Mouse (Mus musculus): ENCODE results near the gene Hexim2.

Gene Hexim2

DNA sequence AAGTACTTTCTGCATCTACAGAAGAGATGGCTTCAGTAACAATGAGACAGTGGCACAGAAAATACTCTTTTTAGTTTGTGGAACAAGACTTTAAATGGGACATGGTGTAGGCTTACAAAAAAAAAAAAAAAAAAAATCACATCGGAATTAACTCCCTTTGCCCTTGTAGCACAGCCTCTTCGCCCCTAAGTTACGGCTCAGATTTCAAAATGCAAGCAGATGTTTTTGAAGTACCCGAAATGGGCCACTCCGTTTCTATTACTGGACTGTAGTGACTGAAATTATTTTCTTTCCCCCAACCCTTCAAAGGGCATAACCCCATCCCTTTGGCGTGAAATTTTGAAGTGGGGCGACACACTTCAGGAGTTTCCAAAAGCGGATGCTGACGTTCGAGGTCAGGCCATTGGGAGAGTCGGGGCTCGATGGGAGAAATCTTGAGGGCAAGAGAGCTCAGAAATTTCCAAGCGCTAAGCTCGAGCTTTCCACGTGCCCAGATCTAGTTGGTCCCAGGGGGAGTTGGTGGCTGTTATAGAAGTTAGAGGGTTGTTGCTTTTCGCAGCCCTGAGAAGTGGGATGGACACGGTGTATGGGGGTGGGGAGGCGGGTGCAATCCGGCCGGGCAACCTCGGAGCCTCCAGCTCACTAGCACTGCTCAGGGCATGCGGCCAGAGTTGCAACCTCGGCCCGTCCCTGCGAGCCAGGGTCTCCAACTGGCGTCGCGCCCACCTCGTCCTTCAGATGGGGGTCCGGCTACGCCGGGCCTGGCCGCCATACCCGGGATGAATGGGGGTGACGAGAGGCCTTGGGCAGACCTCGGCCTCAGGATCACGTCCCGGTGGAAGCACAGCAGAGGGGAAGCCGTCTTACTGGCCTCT lies at the start of gene Hexim2:
Hexim2 (plus strand) TSS at position 729 of the 875 bp plus-strand sequence.
- DNase-seq = peak; percentile 74

DNA sequence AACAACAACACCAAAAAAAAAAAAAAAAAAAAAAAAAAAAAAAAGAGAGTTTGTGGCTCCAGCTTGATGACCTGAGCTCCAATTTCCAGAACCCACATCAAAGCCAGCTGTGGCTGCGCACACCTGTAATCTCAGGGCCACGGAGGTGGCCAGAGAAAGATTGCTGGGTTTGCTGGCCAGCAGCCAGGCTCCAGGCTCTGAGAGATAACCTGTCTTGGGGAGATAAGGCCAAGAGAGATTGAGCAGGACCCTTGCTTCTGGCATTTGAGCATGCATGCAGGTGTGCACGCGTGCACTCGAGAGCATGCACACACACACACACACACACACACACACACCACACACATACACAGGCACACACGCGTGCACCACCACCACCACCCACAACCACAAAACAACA lies 38.9 kb upstream of the Hexim2 start:
- no peak for DNase-seq

DNA sequence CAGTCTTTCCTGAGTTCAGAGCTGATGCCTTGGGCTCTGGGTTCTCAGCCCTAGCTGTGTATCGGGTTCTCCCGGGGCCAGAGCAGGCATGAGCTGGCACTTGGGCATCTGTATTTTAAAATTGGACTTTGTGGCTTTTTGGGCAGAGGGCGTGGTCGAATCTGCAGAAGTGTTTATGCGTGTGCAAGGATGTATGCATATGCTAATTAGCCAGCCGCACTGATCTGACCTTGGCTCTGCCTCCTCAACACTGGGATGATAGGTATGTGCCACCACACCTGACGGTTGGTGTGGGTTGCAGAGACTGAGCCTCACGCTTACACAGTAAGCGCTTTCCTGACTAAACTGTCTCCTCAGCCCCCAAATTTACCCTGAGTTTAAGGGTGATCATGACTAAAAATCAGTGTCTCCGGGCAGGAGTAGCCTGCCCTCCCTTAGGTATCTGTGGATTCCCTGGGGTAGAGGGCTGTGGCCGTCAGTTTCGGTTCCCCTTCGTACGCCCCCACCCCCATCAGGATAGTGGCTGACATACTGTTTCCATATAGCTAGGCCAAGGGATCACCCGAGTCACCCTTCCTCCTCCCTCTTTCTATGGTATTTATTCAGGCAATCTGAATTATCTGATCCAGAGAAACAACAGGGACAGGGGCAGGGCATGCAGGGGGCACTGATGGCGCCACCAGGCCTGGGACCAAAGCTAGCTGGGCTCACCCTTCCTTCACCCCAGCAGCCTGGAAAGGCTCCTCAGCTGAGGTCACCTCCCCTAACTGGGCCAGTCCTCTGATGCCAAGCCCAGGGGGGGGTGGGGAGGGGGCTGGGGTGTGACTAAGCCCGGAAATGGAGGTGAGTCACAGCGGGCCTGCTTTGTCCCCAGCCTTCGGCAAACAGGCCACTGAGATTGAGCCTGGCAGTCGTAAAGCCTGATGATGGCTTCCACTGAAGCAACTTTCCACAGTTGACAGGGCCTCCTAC lies 38.1 kb upstream of the Hexim2 start:
- DNase-seq = no peak

DNA sequence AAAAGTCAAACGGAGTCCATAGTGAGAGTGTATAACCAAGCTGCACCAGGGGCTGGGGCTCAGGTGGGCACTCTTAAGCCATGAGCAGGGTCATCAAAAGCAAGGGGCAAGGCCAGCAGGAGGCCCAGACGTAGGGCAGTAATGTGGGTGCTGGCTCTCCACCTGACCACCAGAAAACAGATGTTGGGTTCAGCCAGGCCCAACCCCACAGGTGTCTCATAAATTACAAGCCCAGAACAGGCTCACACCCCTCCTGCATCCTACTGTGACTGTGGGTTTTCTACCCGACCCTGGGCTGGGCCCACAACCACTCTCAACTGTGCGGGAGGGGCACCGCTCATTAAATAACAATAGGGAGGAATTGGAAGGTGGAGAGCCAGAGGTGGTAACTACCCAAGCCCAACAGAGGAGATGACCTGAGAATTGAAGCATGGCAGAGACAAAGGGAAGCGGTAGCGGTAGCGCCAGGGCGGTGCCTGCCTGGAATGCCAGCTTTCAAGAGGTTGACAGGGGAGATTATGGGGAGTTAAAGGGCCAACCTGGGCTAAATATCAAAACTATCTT lies 37.0 kb upstream of the Hexim2 start:
- no peak for DNase-seq

DNA sequence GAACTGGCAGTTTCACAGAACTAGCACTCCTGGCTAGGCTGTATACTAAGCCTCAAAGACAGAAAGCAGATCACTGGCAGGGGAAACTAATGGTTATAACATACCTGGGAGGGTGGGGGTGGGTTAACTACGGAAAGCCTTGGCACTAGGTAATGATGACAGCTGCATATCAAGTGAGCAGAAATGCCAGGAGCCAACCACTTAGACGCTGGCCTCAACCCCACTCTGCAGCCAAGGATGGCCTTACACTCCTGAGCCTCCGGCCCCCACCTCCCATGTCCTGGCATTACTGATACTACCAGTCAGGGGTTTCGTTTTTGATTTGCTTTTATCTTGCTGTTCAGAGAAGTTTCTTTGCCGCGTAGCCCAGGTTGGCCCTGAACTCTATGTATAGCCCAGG lies 36.4 kb upstream of the Hexim2 start:
- no peak for DNase-seq

DNA sequence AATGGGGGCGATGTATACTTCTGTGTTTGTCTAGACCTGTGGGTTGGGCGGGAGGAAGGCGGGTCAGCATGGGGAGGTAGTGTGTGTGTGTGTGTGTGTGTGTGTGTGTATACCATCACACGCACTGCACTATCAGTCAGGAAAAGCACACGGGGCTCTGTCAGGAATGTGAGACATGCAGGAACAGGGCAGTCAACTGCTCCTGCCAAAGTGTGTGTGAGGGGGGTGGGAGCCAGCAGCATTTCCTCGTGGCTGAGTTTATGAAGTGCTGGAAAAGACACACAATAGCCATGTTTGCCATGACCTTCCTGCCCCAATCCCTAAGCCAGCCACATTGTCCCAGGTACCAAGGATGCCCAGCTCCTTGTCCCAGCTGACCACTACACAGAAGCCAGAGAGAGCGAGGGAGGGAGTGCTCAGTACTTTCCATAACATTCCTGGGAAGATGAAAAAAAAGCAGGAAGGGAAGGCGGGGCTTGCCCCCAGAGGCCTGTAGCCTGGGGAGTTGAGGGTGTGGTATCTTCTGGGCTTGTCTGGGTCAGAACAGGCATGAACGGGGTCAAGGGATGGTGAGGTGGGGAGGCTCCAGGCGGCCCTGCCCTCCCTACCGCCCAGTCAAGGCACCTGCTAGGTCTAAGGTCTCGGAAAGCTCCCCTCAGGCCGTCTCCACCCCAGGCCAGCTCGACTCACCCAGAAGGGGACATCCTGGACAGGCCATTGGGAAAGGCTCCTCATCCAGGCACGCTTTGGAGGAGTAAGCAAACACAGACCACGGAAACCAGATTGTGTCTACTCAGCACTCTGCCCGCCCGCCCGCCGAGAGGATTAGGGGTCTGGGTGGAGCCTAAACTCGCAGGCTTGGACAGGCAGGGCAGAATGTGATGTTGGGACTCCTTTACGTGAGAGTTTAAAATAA lies 35.0 kb upstream of the Hexim2 start:
- peak; percentile 39 for DNase-seq

DNA sequence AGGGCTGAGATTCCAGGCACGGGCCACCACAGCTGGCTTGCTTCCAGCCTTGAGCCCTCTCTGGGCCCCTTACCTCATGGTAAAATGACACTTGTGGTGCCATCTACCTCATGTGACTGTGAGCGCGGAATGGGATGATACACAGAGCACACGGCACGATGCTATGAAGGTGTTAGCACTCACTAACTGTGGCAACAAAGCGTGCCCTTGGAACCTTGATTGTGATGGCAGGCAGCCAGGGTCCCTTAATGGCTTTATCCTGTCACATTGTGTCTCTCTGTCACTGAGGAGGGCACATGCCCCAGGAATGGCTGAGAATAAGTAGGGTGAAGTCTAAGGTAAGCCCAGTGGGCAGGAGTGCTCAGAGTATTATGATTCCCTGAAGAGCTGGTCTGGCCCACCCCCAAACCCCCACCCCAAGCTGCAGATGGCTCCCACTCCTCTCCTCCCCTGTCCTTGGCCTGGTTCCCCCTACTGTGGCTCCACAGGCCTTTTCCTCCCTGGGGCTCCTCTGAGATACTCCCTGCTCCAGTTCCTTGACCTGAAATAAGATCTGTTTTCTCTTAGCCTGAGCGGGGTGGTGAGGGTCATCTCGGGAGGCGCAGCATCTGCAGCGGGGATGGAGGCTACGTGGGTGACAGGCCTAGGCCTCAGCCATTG lies 33.6 kb upstream of the Hexim2 start:
- no peak for DNase-seq

DNA sequence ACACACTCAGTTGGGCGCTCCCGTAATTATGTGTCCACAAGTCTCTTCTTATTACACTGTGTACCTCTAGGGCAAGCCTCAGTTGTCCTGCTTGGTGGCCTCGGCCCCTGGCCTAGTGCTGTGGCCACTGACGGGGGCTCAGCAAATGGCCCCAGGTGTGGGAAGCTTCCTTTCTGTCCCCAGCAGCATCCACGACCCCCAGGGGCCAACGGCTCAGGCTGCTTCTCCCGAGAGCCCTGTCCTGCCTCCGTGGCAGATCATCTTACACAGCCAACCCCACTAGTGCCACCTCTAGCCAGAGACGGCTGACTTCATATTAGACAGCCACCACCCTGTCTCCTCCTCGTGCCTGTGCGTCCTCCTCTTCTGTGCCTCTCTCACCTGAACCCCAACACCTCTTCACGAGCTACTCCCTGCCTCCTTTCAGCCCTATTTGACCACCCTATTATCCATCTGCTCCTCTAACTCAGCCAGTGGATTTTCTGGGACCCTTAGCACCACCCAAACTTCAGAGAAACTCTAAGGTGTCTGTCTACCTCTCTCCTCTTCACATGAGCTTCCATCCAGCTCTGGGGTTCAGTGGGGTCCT lies 32.8 kb upstream of the Hexim2 start:
- DNase-seq = no peak

DNA sequence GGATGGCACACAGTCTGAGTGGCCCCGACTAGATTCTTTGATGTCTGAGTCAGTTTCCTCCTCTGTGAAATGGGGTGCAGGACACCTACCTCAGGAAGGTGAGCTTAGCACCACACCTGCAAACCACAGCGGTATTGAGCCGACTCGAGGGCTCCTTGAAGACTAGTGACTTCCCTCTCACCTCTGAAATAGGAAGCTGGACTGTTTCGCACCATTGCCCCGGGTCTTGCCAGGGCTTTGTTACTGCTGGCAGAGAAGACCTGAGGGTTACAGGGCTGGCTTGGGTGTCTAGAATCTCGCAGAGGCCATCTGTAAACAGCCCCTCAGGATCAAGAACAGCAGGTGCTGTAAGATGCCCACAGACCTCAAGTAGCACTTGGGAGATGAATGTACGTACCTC lies 31.9 kb upstream of the Hexim2 start:
- DNase-seq = no peak

DNA sequence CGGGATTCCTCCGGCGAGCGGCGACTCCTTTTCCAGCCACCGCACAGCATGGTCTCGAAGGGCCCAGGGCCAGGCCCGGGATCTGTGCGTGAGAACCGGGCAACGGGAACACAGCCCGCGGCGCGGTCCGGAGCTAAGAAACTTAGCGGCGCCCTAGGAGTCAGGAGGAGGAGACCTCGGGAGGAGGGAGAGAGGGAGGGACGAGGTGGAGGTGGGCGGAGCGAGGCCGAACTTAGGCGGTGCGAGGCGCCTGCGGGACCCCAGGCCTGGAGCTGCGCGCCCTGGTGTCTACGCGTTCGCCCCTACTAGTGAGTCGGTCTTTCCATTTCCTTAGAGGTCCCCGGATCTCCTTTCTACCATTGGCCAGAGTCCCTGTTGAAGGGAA lies 30.8 kb upstream of the Hexim2 start, which contains the start of the genes Plcd3 and Acbd4:
Plcd3 (minus strand) TSS at position 178 of the 385 bp plus-strand sequence.
Acbd4 (plus strand) TSS at position 202 of the 385 bp plus-strand sequence.
- peak; percentile 87 for DNase-seq

DNA sequence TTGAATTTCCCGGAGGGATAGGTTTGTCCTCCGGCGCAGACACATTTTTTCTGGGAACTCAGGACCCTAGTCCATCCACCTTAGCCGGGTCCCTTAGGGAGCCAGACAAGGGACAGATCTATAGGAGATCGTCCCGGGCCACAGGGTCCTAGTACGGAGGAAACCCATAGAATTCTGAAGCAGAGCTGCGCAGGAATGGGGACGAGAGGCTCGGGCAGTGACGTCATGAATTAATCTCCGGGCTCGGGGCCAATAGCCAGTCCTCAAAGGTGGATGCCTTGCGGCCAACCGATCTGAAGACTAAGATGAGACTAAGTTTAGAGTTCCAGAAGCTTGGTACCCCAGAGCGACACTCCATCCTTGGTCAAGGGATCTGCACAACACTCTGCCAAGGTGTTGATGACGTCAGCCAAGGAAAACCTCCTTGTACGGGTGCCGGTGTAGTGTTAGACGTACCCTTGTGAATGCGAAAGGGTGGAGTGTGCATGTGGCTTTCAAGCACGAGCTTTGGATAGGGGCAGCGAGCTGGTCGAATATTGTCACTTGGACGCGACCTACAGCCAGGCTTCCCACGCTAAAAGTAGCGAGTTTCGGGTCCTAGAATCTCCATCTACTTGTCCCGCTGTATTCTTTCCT lies 30.2 kb upstream of the Hexim2 start:
- DNase-seq = peak; percentile 55

DNA sequence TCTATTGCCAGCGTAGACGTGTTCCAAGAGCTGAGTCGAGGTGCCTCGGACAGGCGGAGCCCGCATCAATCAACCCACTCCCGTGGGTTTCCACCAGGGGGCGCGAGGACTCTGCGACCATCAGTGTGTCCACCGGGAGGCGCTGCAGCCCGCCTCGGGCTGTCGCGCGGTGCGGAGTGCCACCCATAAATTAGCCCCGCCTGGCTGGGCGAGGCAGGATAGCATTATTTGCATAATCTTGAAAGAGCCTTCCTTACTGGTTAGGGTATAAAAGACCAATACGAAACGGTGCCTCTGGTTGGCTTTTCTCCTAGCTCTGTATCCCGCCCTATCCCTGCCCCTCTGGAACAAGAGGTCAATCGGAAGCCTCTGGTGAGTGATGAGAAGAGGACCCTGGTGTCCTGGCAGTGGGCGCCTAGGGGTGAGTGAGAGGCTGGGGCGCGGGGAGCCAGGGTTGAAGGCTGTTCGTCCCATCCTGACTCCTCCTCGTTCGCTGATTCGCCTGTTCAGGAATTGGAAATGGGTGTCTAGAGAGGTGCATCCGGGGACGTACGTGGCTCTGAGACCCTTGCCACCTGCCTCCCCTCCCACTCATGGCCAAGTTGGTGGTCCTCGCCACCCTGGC lies 29.4 kb upstream of the Hexim2 start:
- peak; percentile 95 for DNase-seq

DNA sequence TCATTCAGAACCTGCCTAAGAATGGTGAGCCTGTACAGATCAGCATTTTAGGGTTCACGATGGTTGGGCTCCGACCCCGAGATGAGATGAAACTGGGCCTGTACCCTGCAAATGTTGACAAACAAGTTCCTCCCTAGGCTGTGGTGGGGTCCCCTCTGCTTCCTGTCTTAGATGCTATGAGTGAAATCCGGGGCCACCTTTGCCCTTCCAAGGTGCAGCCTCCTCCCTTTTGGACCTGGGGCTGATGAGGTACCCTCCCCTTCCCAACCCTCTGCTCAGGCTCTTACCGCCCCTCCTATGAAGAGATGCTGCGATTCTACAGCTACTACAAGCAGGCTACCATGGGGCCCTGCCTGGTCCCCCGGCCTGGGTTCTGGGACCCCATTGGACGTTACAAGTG lies 28.6 kb upstream of the Hexim2 start:
- DNase-seq = no peak

DNA sequence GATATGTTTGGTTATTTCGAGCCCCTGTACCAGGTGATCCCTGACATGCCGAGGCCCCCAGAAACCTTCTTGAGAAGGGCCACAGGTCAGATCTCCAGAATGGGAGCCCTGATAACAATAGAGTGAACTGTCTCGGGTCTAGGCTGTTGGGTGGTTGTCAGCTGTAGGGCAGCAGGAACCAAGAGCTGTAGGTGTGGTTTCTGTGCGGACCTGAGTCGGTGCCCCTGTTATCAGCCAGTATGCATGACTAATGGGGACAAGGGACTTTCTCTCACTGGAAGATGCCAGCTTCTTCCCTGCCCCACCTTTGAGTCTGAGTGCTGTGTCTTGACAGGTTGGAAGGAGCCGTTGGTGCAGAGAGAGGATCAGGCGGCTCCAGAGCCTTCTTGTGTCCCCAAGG lies 27.8 kb upstream of the Hexim2 start:
- DNase-seq = no peak

DNA sequence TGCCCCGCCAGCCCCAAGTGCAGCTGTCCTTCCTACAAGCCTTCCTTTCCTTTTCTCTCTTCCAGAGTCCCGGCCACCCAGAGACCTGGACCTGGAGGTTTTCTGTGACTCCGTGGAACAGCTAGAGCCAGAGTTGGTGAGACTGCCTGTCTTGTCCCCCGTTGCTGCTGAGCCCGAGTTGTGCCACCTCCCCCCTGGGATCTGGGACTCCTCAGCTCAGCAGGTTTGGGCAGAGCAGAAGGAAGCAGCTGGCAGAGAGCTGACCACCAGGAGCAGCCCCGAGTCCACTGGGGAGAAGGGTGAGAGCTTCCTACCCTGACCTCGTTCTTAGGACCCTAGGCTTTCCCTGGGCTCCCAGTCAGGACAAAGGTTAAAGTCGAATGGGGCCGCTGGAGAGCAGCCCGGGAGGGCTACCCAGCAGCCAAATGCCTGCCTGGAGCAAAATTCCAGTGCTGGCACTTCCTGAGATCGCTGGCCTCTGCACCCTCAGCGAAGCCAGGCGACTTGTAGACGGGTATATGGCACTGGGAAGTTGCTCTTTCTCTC lies 27.0 kb upstream of the Hexim2 start:
- DNase-seq = no peak

DNA sequence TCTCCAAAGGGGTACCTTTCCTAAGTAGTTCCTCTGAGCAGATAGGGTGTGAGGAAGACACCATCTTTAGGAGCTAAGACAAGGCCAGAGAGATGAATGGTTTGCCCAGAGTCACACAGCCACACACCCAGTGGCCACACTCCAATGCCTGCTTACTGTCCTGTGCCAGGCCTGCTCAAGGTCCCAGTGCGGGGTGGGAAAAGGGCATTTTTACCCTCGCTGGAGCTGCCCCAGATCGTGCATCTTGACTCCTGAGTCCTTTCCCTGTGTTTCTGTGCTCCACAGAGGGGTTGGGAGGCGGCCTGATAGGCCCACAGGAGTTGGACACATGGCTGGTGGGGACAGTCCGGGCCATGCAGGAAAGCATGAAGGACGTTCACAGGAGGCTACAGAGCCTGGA lies 26.4 kb upstream of the Hexim2 start:
- no peak for DNase-seq

DNA sequence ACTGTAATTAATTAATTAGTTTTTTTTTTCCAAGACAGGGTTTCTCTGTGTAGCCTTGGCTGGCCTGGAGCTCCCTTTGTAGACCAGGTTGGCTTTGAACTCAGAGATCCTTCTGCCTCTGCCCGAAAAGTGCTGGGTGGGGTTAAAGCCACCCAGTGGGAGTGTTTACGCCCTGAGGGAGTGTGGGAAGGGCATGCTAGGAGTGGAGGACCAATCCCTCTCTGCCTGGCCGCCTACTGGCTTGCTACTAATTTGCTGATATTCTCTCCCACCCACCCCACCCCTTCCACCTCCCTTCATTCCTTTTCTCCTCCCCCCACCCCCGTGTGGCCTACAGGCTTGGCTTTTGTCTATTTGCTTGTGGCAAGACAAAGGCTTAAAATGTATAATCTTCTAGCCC lies 25.8 kb upstream of the Hexim2 start:
- DNase-seq = no peak

DNA sequence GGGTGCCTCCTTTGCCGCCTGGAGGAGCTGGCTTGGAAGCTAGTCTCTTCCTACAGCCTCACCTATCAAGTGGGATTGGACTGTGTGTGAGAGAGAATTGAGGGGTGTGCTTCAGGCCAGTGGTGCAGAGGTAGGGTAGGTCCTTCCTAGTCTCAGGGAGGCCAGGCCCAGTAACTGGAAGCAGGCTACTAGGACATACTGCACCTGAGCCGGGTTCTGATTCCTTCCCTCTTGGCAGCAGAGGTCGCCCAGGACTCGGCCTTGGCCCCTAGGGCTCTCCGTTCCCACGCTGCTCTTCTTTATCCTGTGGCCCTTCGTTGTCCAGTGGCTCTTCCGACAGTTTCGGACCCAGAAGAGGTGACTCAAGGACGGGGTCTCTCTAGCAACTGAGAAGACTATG lies 20.9 kb upstream of the Hexim2 start:
- DNase-seq = no peak

DNA sequence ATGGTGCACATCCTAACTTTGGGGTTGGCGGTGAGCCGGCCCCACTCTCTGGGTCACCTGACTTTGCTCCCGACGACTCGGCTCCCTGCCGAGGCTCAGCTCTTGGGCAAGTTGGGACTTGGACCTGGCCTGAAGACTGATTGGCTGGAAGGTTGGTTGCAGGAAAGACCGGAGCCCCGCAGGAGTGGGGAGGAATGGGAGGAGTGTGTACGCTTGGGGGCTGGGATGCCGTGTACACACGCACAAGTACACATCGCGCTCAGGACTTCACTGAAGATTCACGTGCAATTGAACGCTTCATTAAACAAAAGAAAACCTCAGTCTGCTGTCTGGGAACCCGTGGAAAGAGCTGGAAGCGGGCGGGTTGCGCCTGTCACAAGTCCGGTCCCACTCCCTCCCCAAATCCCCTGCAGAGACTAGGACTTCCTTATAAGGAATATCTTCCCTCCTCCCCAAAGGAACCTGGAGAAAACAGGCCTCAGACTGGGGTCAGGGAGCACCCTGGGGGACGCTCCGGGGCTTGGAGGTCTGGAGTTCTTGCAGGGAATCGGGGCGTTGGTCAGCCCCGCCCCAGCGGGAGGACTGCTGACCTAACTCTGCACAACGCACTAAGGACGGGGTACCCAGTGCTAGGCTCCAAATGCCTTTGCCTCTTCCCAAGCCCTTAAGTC lies 20.2 kb upstream of the Hexim2 start:
- peak; percentile 71 for DNase-seq
